Mouse (Mus musculus) 416B (cell line): ENCODE results near the gene Hoxd4.

Source experiments
- DNase-seq: peaks from one replicate; pipeline ENCODE4 v3.0.0; 2011; ENCODE audit warnings: low read depth

Gene Hoxd4

GRCm38 (mm10) chr2:74746298-74746921 is 34.7 kb downstream of the Hoxd4 start:
- no peak for DNase-seq

- DNase-seq: no peak
These were observed 35.3 kb downstream of the Hoxd4 start for GRCm38 (mm10) chr2:74747006-74747405.

- no peak for DNase-seq
These were observed 36.0 kb downstream of the Hoxd4 start for GRCm38 (mm10) chr2:74747661-74748141.

- no peak for DNase-seq
These were observed 36.8 kb downstream of the Hoxd4 start for GRCm38 (mm10) chr2:74748436-74748995.

DNA sequence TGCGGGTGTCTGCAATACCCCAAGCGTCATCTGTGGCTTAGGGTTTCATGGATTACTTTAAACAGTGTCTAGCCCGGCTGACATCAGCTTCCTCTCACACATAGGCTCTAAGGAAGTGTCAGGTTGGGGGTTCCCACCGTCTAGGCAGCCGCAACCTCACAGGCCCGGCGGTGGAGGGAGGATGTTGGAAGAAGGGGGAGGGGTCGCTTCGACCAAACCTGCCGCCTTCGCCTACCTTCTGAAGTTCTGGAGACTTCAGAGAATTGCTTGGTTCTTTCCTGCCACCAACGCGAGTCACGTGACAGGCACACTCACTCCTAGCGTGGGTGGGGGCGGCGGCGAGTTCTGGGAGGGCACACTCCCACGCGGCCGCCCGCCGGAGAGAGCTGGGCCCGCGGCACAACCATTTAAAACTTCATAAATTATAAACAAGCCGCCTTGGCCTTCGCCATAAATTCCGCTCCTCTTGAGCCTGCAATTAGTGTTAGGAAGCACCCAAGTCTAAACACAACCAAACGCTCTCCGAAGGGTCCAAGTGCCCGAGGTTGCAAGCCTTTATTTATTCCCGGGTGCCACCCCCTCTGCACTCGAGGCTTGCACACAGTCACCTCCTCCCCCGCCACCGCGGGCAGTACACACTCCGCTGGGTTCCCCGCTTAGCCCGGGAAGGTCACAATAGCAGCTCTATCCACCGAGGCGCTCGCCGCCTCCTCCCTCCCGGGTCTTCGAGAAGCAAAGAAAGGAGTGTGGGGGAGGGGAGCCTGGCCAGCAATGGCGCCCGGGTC is 37.8 kb downstream of the Hoxd4 start:
- no peak for DNase-seq

- DNase-seq: no peak
These were observed 39.1 kb downstream of the Hoxd4 start for GRCm38 (mm10) chr2:74750731-74751250.

DNA sequence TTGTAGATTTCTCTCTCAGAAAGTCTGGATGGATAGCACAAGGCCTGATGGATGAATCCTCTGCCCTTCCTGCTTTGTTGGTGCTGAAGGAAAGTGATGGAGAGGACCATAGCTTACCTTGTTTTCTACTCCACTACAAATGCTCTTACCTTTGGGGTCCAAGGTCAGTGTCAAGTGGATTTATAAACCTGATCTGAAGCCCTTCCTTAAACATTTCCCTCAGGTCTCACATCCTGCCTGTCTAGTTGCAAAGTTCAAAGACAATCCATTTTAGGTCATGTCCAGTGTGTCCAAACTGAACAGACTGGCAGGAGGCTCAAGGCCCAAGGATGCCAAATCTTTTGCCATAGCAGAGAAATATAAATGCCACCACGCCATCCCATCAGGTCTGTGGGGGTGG is 40.1 kb downstream of the Hoxd4 start:
- no peak for DNase-seq

DNA sequence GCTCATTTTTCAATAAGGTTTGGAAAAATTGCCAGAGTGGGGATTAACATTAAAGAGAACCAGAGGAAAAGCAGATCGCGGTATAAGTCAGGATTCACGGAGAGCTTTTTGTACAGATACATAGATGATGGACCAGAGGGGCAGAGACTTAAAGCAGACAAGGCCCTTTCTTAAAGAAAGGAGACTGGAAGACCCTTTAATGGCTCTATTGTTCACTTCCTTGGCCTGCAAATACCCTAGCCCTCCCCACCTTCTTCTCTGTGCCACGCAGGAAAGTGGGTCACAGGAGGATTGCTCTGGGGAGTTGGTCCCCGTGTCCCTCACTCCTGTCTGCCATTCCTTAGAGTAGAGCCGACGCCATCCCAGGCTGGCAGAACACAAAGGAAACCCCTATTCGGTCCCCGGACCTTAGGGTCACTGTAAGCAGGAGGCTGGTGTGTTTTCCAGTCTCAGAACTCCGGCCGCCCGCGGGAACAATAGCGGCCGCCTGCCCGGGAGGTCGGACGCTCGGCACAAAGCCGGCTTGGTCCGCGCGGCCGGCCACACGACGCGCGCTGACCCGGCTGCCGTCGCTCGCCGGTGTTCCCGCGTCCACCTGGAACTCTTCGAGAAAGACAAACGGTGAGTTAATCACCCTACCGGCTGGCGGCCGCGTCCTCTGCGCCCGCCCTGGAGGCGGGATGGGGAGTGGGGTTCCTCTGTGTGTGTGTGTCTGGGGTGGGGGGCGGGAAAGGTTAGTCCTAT is 40.9 kb downstream of the Hoxd4 start:
- no peak for DNase-seq

GRCm38 (mm10) chr2:74753175-74753523 is 41.4 kb downstream of the Hoxd4 start:
- DNase-seq: no peak

GRCm38 (mm10) chr2:74753711-74754110 is 42.0 kb downstream of the Hoxd4 start:
- DNase-seq: no peak

DNA sequence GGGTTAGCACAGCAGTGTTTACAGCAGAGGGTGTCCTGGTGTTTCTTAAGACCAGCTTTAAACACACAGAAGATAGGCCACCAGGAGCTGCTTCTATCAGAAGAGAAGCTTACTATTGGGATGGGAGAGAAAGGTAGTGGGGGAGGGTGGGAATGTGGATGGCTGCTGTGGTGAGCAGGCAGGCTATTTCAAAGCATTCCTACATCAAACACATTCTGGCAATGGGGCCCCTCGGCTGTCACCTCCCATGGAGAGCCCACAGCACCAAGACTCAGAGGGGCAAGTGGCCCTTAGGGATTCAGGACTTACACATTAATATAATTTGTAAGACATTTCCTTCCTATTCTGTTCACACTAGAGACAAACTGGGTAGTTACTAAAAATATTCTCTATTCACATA is 48.4 kb downstream of the Hoxd4 start:
- no peak for DNase-seq

GRCm38 (mm10) chr2:74761941-74762340 is 50.2 kb downstream of the Hoxd4 start:
- no peak for DNase-seq

DNA sequence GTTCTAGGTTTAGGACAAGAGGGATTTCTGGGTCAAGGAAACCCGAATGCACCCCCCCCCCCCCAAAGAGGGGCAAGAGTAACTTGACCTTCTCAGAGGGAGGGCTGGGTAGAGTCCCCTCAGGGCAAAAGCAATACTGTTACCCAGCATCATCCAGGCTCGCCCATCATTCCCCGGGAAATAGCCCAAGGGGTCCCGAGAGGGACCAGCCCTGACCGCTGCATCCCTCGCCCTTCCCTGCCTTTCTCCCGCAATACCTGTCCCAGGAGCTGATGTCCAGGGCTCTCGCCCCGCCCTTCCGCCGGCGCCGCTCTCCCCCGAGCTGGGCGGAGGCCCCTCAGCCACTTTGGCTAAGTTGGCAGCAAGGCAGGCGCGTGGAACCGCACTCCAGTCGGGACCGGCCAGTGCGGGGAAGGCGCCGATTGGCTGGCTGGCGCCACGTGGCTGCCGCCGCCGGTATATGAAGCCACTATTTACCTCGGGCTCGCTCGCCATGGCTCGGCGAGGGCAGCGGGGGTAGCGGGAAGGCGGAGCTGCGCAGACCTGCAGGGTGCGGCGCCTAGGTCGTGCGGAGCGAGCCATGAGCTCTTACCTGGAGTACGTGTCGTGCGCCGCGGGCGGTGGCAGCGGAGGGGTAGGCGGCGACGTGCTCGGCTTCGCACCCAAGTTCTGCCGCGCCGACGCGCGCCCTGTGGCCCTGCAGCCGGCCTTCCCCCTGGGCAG is 51.0 kb downstream of the Hoxd4 start, which contains the start of gene Hoxd1:
TSS of gene Hoxd1 (plus strand) at position 459 of the 723 bp plus-strand sequence.
- no peak for DNase-seq

- no peak for DNase-seq
These were observed 51.6 kb downstream of the Hoxd4 start for GRCm38 (mm10) chr2:74763245-74763735.

GRCm38 (mm10) chr2:74763976-74764375 is 52.2 kb downstream of the Hoxd4 start:
- no peak for DNase-seq

DNA sequence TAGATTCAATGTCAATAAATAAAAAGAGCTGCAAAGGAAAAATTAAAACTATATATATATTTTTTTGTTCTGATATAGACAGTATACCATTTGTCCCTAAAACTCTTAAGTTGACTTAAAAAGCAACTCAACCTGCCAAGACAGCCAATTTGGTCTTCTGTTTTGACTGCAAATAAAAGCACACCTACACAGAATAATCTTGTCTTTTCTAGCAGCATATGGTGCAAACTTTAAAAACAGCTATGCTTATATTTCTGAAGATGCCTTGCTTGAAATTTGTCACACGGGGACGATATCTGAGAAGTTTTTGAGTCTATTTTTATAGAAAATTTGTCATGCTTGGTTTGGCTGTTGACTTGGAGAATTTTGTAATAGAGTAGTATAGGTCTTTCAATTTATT is 62.6 kb downstream of the Hoxd4 start:
- no peak for DNase-seq

- DNase-seq: no peak
These were observed 66.0 kb downstream of the Hoxd4 start for GRCm38 (mm10) chr2:74777536-74778275.
